Mouse (Mus musculus) MEL (cell line): Measurements from ENCODE around the gene Rpa1.

Source experiments
- CTCF ChIP-seq, 3 experiments: IDR thresholded peaks in 2 of 3; conservative IDR thresholded peaks in 1 of 3; 2 replicates each; pipeline ENCODE4 v1.5.1; 2011 to 2012; ENCODE audit warnings: low read length in 3 of 3, low read depth in 2 of 3, mild to moderate bottlenecking in 2 of 3, improper control_type of control experiment in 1 of 3, inconsistent platforms in 1 of 3, mixed read lengths in 1 of 3, moderate library complexity in 1 of 3; ENCODE audit not compliant: control insufficient read depth in 1 of 3, insufficient read depth in 1 of 3, poor library complexity in 1 of 3, severe bottlenecking in 1 of 3
- NELFE ChIP-seq: IDR thresholded peaks from 2 replicates; pipeline ENCODE4 v1.6.1; 2011; ENCODE audit warnings: low read depth, low read length, improper control_type of control experiment

DNA sequence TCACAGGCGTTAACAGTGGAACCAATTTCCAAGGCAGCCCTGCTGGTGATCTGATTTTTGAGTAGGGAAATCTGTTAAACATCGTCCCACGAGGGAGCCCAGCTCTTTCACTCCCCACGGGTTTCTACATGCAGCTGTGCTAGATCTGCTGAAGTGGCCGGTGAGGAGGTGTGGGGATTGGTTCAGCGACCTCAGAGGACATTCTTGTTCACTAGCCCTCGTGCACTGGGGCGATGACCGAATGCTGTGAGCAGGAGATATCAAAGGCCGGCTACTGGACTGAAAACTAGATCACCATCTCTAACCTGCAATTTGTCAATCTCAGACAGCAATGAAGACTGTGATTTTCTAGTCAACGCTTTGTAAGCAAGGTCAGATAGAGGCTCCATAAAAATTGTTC lies 49.6 kb downstream of the Rpa1 start:
- no peak for TF ChIP-seq CTCF (IDR thresholded peaks at IDR 0.05 in 2 of 3, conservative IDR thresholded peaks at IDR 0.05 in 1 of 3; ENCODE audit: control insufficient read depth in 1 of 3, insufficient read depth in 1 of 3, low read depth in 2 of 3, low read length in 3 of 3, poor library complexity in 1 of 3, severe bottlenecking in 1 of 3)
- TF ChIP-seq NELFE = no peak
